Mouse (Mus musculus) A20 (cell line): ENCODE measurements around the gene Zfp36l2.

Experiments used
- DNase-seq: peaks from one replicate; pipeline ENCODE4 v3.0.0-alpha.2; 2011; ENCODE audit warnings: low read depth, low spot score

Gene Zfp36l2

GRCm38 (mm10) chr17:84152206-84152975 is 35.4 kb downstream of the Zfp36l2 start:
- no peak for DNase-seq

- DNase-seq, result no peak
Observed at GRCm38 (mm10) chr17:84151306-84151705, 36.4 kb downstream of the Zfp36l2 start.

- no peak for DNase-seq
Observed at GRCm38 (mm10) chr17:84150291-84150690, 37.5 kb downstream of the Zfp36l2 start.

- DNase-seq, result no peak
Observed at GRCm38 (mm10) chr17:84149566-84149965, 38.2 kb downstream of the Zfp36l2 start.

GRCm38 (mm10) chr17:84148499-84149484 is 39.0 kb downstream of the Zfp36l2 start:
- no peak for DNase-seq

GRCm38 (mm10) chr17:84147183-84148108 is 40.3 kb downstream of the Zfp36l2 start:
- no peak for DNase-seq

- DNase-seq, result no peak
Observed at GRCm38 (mm10) chr17:84146458-84147182, 41.1 kb downstream of the Zfp36l2 start.

- DNase-seq, result peak; percentile 85
Observed at GRCm38 (mm10) chr17:84145826-84146287, 41.9 kb downstream of the Zfp36l2 start.

GRCm38 (mm10) chr17:84144762-84145599 is 42.8 kb downstream of the Zfp36l2 start:
- DNase-seq, result no peak

GRCm38 (mm10) chr17:84144130-84144529 is 43.6 kb downstream of the Zfp36l2 start:
- DNase-seq, result no peak

GRCm38 (mm10) chr17:84143219-84143844 is 44.4 kb downstream of the Zfp36l2 start:
- no peak for DNase-seq

- no peak for DNase-seq
Observed at GRCm38 (mm10) chr17:84141691-84142090, 46.1 kb downstream of the Zfp36l2 start.

- no peak for DNase-seq
Observed at GRCm38 (mm10) chr17:84140822-84141507, 46.8 kb downstream of the Zfp36l2 start.

GRCm38 (mm10) chr17:84137393-84138171 is 50.2 kb downstream of the Zfp36l2 start:
- no peak for DNase-seq

- DNase-seq, result no peak
Observed at GRCm38 (mm10) chr17:84136669-84137392, 50.9 kb downstream of the Zfp36l2 start.

- DNase-seq, result no peak
Observed at GRCm38 (mm10) chr17:84136217-84136616, 51.5 kb downstream of the Zfp36l2 start.

- no peak for DNase-seq
Observed at GRCm38 (mm10) chr17:84135243-84135642, 52.5 kb downstream of the Zfp36l2 start.
